Mouse (Mus musculus) liver, adult 2 months (tissue): ENCODE measurements at regions not wholly inside any gene's neighbourhood (a gene's known extent, or its start where the extent isn't known, plus 50 kb on each side); places are given as distances from the start of the nearest gene placed in this dataset.
A peak's percentile ranks its signal among the peaks of the same experiment; 100 is the strongest.

ENCODE experiments used
- DNase-seq: peaks from one replicate; pipeline ENCODE4 v3.0.0-alpha.2; 2011; ENCODE audit warnings: low read depth, low spot score; ENCODE audit errors: extremely low read depth
- H3K27ac ChIP-seq: fragments of 200-500 bp; replicated peaks from 2 replicates; pipeline ENCODE4 v1.5.1; 2012; ENCODE audit warnings: low read depth, mild to moderate bottlenecking, control low read depth, inconsistent platforms, low read length; ENCODE audit not compliant: insufficient read depth
- H3K27me3 ChIP-seq: fragments of 200-500 bp; 2 replicates; pipeline ENCODE4 v1.6.1; 2012; ENCODE audit warnings: mild to moderate bottlenecking, moderate library complexity, low read length, inconsistent platforms; ENCODE audit not compliant: control insufficient read depth, insufficient read depth
- H3K36me3 ChIP-seq: fragments of 200-500 bp; 2 replicates; pipeline ENCODE4 v1.6.1; 2012; ENCODE audit warnings: low read length, inconsistent platforms; ENCODE audit not compliant: control insufficient read depth, insufficient read depth
- H3K4me1 ChIP-seq: fragments of 200-500 bp; 2 replicates; pipeline ENCODE4 v1.6.1; 2011; ENCODE audit warnings: low read length; ENCODE audit not compliant: control insufficient read depth, insufficient read depth
- H3K4me3 ChIP-seq: fragments of 200-500 bp; 2 replicates; pipeline ENCODE4 v1.5.1; 2011; ENCODE audit warnings: low read depth, mild to moderate bottlenecking, control low read depth, low read length, moderate library complexity; ENCODE audit not compliant: insufficient read depth
- H3K79me2 ChIP-seq: fragments of 200-500 bp; 2 replicates; pipeline ENCODE4 v1.6.1; 2012; ENCODE audit warnings: inconsistent platforms, mild to moderate bottlenecking, low read length, moderate library complexity; ENCODE audit not compliant: control insufficient read depth, insufficient read depth
- H3K9ac ChIP-seq: fragments of 200-500 bp; 2 replicates; pipeline ENCODE4 v1.6.1; 2012; ENCODE audit warnings: low read depth, mild to moderate bottlenecking, control low read depth, inconsistent platforms, low read length
- CTCF ChIP-seq: fragments of 200-500 bp; IDR thresholded peaks from 2 replicates; pipeline ENCODE4 v1.5.1; 2011; ENCODE audit warnings: low read depth, low read length, control low read depth
- POLR2A ChIP-seq: fragments of 200-500 bp; IDR thresholded peaks from 2 replicates; pipeline ENCODE4 v1.6.1; 2011; ENCODE audit warnings: low read length, control low read depth; ENCODE audit not compliant: insufficient read depth; ENCODE audit errors: extremely low read depth
- WGBS: fragments of 180-500 bp; shearing (Covaris S2); methylation state at CpG from one replicate; pipeline ENCODE4 v1.1.7; 2018; 5-methylcytosine and 5-hydroxymethylcytosine counted together

DNA sequence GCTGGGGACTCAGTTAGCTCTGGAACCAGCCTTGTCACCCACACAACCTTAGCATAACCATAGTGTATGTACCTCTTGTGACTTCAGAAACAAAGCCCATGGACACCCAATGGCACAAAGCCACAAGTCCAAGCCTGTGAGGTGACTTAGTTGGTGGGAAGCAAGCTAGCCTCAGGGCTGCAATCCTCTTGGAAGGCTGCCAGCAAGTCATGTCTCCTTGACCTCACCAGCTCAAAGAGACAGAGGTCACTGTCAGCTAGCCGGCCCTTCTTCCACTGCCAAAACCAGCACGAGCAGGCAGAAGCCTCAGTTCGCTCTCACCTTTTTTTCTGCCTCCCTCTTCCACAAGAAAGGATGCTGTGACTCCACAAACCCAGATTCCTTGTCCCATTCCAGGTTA is 161.0 kb downstream of the Rybp start:
- Histone ChIP-seq H3K27ac (no peak overlapping the region), H3K79me2 (no peaks in the 10 kb centered on the region), H3K4me1 (no peaks in the 10 kb centered on the region), H3K27me3 (no peaks in the 10 kb centered on the region), H3K4me3 (no peak overlapping the region), H3K36me3 (no peaks in the 10 kb centered on the region), H3K9ac (no peak overlapping the region)
- DNase-seq, result peak; percentile 26
- whole genome bisulfite sequencing, result 25% methylated on average over 3 of the region's 3 CpGs
- TF ChIP-seq POLR2A (no peak), CTCF (no peak)

DNA sequence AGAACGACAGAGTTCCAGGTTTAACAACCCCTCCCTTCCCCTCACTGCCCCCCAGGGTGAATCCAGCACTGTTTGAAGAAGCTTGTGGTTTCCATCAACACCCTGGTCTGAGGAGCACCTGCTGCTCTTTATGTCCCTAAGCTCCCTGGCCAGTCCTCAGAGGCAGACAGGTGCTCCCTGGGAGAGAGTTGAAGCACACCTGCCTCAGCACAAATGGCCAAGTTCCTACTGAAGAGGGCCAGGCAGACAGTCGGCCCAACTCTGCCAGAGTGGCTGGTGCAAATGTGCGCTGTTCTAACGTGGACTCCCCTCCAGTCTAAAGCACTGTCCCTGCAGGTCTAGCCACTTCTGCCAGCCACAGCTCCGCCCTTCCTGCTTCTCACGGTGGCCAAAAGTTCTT is 166.0 kb downstream of the Rybp start:
- no peaks in the 10 kb centered on the region for H3K4me1 ChIP-seq
- H3K79me2 ChIP-seq, result no peaks in the 10 kb centered on the region
- H3K9ac ChIP-seq, result no peak overlapping the region
- no peak overlapping the region for H3K27ac ChIP-seq
- H3K36me3 ChIP-seq, result no peaks in the 10 kb centered on the region
- WGBS, result 69% methylated on average over 6 of the region's 6 CpGs
- no peaks in the 10 kb centered on the region for H3K27me3 ChIP-seq
- TF ChIP-seq POLR2A, result no peak
- TF ChIP-seq CTCF, result no peak
- no peak for DNase-seq
- H3K4me3 ChIP-seq, result no peak overlapping the region

DNA sequence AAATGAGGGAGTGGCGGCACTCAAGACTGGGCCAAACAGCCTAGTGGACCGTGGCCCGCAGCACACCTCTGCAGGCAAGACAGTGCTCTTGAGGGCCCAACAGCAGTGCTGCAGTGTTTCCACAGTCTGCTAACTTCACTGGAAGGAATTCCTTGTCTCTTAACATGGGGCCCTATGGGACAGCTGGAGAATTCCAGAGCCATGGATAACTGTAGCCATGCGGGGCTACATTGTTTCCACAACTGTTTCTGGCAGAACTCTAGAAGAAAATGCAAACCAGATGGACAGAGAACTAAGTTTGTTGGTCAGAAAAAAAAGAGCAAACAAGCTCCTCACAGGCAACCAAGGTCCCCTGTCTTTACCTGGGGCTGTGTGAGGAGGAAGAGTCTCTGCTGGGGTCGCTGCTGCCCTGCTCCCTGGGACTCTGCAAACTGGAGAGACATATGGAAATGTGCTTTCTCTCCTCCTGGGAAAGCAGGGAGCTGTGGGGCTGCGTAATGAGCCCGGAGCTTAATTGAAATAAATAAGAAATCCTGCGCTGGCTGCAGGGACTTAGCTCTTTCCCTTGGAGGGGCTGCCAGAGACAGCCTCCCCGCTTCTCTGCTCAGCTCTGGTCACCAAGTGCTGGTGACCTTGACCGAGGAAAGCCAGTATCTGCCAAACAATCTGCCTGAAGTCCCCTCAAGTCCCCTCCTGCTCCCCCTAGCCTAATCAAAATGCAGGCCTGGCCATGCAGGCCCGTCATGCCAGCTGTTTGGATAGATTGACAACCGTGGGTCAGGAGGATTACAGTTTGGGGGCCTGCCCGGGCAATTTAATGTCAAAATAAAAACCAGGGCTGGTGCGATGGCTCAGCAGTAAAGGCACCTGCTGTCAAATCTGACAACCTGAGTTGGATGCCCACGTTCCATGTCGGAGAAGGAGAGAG is 167.0 kb downstream of the Rybp start:
- H3K9ac ChIP-seq, result no peak overlapping the region
- H3K27me3 ChIP-seq, result no peaks in the 10 kb centered on the region
- no peaks in the 10 kb centered on the region for H3K79me2 ChIP-seq
- no peak overlapping the region for H3K27ac ChIP-seq
- no peak overlapping the region for H3K4me3 ChIP-seq
- WGBS, result 94% methylated on average over 16 of the region's 16 CpGs
- DNase-seq, result no peak
- no peak for TF ChIP-seq POLR2A
- TF ChIP-seq CTCF, result no peak
- no peaks in the 10 kb centered on the region for H3K4me1 ChIP-seq
- H3K36me3 ChIP-seq, result no peaks in the 10 kb centered on the region

DNA sequence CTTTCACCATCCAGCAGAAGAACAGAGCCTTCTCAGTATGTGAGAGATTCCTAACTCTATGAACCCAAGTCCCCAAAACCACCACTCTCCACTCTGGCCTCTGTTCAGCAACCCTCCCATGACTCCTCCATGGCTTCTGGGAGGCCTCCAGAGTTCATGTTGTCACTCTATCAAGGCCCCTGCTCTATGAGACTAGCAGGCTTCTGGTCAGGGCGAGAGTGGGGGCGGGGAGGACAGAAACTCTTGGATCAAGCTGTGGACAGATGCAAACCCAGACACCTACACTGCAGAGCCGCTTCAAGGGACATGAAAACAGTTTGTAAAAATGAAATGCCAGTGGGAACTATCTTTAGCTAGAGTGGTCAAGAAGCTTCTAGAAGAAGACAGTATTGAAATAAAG is 170.2 kb downstream of the Rybp start:
- no peak overlapping the region for H3K4me3 ChIP-seq
- WGBS, result 92% methylated on average over 3 of the region's 3 CpGs
- H3K4me1 ChIP-seq, result no peaks in the 10 kb centered on the region
- no peaks in the 10 kb centered on the region for H3K27me3 ChIP-seq
- no peaks in the 10 kb centered on the region for H3K36me3 ChIP-seq
- H3K27ac ChIP-seq, result no peak overlapping the region
- no peak overlapping the region for H3K9ac ChIP-seq
- no peak for TF ChIP-seq CTCF
- TF ChIP-seq POLR2A, result no peak
- no peaks in the 10 kb centered on the region for H3K79me2 ChIP-seq
- DNase-seq, result no peak

DNA sequence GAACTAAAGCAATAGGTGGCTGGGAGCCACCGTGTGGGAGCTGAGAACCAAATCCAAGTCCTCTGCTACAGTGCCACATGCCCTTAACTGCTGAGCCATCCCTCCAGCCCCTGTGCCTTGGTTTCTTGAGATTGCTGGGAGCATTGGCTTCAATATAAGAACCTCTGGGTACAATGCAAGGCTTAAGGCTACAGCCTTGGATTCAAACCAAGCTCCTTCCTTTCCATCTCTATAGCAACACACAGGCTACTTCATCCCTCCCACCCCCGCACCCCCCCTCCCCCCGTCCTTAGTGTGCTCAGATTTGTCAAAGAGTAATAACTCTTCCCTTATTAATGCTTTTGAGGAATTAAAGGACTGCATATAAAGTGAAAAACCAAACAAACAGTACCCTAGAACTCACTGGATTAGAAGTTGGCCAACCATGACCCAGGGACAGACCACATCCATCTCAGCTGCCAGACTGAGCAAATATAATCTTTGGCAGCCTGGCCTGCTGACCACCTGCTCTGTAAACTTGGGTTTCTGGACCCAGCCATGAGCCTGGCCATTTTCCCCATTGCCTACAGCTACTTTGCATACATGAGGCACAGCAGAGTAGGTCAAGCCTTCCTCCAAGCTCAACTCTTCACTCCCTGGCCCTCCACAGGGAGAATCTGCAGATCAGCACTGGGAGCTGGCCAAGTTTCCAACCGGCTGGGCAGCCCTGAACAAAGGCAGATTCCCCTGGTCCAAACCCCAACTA is 173.7 kb downstream of the Rybp start:
- DNase-seq, result no peak
- H3K4me1 ChIP-seq, result peaks cover 3% of the 10 kb centered on the region; the same call in 1 of the 2 replicates
- WGBS, result 66% methylated on average over 4 of the region's 4 CpGs
- no peaks in the 10 kb centered on the region for H3K79me2 ChIP-seq
- H3K36me3 ChIP-seq, result no peaks in the 10 kb centered on the region
- H3K27me3 ChIP-seq, result no peaks in the 10 kb centered on the region
- no peak overlapping the region for H3K27ac ChIP-seq
- TF ChIP-seq CTCF (no peak), POLR2A (no peak)
- no peak overlapping the region for H3K4me3 ChIP-seq
- no peak overlapping the region for H3K9ac ChIP-seq
